8 mouse cellular contexts compared by ENCODE assay signal in the genomic region with DNA sequence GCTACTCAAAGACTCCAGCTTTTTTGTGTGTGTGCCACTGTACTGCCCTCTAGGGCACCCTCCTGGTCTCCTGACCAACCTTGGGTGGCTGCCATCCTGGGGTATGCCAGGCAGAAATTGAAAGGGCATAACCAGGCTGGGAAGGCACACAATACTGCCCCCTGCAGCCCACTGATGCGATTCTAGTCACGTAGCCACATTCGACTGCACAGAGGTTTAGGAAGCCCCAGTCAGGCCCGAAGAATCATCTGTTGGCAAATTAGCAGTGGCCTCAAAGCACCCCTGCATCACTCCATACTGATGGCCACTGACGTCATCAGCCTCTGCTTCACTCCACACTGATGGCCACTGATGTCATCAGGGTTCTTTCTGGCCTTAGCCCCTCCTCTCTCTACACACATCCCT. TPM values are rescaled to one million over a fixed set of nuclear protein-coding genes. Genes with fewer than 3 reads are reported as not detected.
A peak's percentile ranks its signal among the peaks of the same experiment; 100 is the strongest.
DNase-seq lines count a peak whose midpoint lies in the region.

No protein-coding gene starts in this region.

- peak; percentile 88 for DNase-seq in layer of hippocampus, adult 11-12 months (ENCODE audit: low spot score)
- no peak for DNase-seq in layer of hippocampus, adult 9-10 months (ENCODE audit: low spot score)
- DNase-seq in NIH3T3 (ENCODE audit: low read depth): peak; percentile 45
- peak; percentile 82 for DNase-seq in cerebellum, adult 9-10 months
- peak; percentile 46 for DNase-seq in gastrocnemius, postnatal 25 days
- peak; percentile 79 to 82 for DNase-seq in layer of hippocampus, postnatal 10 days (ENCODE audit: low spot score in 2 of 2)
- peak; percentile 47 for DNase-seq in ovary, adult 18-20 months (ENCODE audit: low spot score)
- DNase-seq in spleen, postnatal 14 days (ENCODE audit: low spot score in 2 of 2): no peak

RNA-seq across cellular contexts. Expression of gene Epop, which starts 10.1 kb away (rescaled TPM):
- 1 to 10 TPM; 1.2 to 1.6 TPM for total RNA-seq in gastrocnemius, postnatal 25 days (2021)
- 1 to 10 TPM; 7.4 to 9.8 TPM for total RNA-seq in layer of hippocampus, postnatal 10 days (2021)

RNA-seq across cellular contexts. Expression of gene Srcin1, which starts 43.4 kb away (rescaled TPM):
- under 1 TPM; 0.43 to 0.49 TPM for total RNA-seq in gastrocnemius, postnatal 25 days (2021)
- total RNA-seq in layer of hippocampus, postnatal 10 days (2021): 100 to 1,000 TPM; 271 to 286 TPM

RNA-seq across cellular contexts. Expression of gene Mllt6, which starts 43.8 kb away (rescaled TPM):
- total RNA-seq in gastrocnemius, postnatal 25 days (2021): 10 to 100 TPM; 33.0 to 40.5 TPM
- total RNA-seq in layer of hippocampus, postnatal 10 days (2021): 10 to 100 TPM; 50.5 to 55.5 TPM

Comparison
In these comparisons a context has a peak if more than half of its experiments do, and no peak if none do; other contexts are left out.
1. DNase-seq: peak in layer of hippocampus, adult 11-12 months (single experiment), NIH3T3 (single experiment), cerebellum, adult 9-10 months (single experiment), gastrocnemius, postnatal 25 days (single experiment), layer of hippocampus, postnatal 10 days (2 of 2) and ovary, adult 18-20 months (single experiment); none in layer of hippocampus, adult 9-10 months (single experiment) and spleen, postnatal 14 days (0 of 2).
2. RNA of gene Srcin1, which starts 43.4 kb away (total RNA-seq): 271 to 286 TPM in layer of hippocampus, postnatal 10 days; 0.43 to 0.49 TPM in gastrocnemius, postnatal 25 days; every median in the first group is over 100 times any median in the second.